Mouse (Mus musculus) cerebellum, adult 2 months (tissue): Measurements from ENCODE around the gene Sub1. TPM values are rescaled to one million over a fixed set of nuclear protein-coding genes. Genes with fewer than 3 reads are reported as not detected.
A peak's percentile ranks its signal among the peaks of the same experiment; 100 is the strongest.

ENCODE experiments used
- DNase-seq, 2 experiments: peaks; one replicate each; pipeline ENCODE4 v3.0.0; 2021
- H3K27ac ChIP-seq: fragments of 200-500 bp; 2 replicates; pipeline ENCODE4 v1.5.1; 2012; ENCODE audit warnings: low read length, control low read depth, inconsistent platforms; ENCODE audit not compliant: insufficient read depth
- H3K27me3 ChIP-seq: fragments of 200-500 bp; 2 replicates; pipeline ENCODE4 v1.6.1; 2012; ENCODE audit warnings: inconsistent platforms, mild to moderate bottlenecking, low read length, moderate library complexity; ENCODE audit not compliant: control insufficient read depth, insufficient read depth
- H3K4me1 ChIP-seq: fragments of 200-500 bp; 2 replicates; pipeline ENCODE4 v1.6.1; 2011; ENCODE audit warnings: low read length; ENCODE audit not compliant: control insufficient read depth, insufficient read depth
- H3K4me3 ChIP-seq: fragments of 200-500 bp; replicated peaks from 2 replicates; pipeline ENCODE3; 2011; ENCODE audit warnings: mild to moderate bottlenecking, low read depth, low read length, control low read depth; ENCODE audit not compliant: insufficient read depth
- CTCF ChIP-seq: fragments of 200-500 bp; IDR thresholded peaks from 2 replicates; pipeline ENCODE4 v1.5.1; 2011; ENCODE audit warnings: low read depth, mild to moderate bottlenecking, control low read depth, low read length, moderate library complexity, borderline replicate concordance; ENCODE audit not compliant: insufficient read depth
- POLR2A ChIP-seq: fragments of 200-500 bp; IDR thresholded peaks from 2 replicates; pipeline ENCODE4 v1.6.1; 2011; ENCODE audit warnings: low read length, control low read depth, borderline replicate concordance; ENCODE audit not compliant: insufficient read depth
- WGBS: fragments of 180-500 bp; shearing (Covaris S2); methylation state at CpG from one replicate; pipeline ENCODE4 v1.1.7; 2018; 5-methylcytosine and 5-hydroxymethylcytosine counted together
- polyA plus RNA-seq: library from polyadenylated mRNA; depleted of rRNA; stranded (reverse); fragments of >200 nt; gene quantifications from 2 replicates; pipeline ENCODE4 v1.2.3, GENCODE M21; 2012

Gene Sub1
- polyA plus RNA-seq, 1 experiment = 92.6 TPM

DNA sequence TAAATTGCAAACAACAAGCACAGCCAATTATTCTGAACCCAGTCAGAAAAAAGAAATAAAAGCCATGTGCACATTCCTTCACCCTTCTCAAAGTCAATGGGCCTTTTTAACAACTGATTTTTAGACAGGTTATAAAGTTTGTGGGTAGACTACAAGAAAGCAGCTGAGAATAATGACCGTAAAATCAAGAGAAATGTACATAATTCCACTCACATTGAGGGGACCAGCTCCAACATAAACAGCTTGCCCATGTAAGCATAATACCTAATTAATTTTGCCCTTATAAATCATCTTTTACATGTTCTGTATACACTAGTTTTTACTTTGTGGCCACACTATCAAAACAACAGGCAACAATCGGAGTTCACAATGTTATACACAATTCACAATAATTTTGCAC lies 2.8 kb downstream of the Sub1 start:
- H3K27ac ChIP-seq = no peak overlapping the region
- H3K4me3 ChIP-seq = no peak overlapping the region
- peaks cover 2% of the 10 kb centered on the region; the same call in 1 of the 2 replicates for H3K4me1 ChIP-seq
- TF ChIP-seq CTCF (no peak), POLR2A (no peak)
- no peak for DNase-seq
- WGBS = 83% methylated on average over 2 of the region's 2 CpGs
- no peaks in the 10 kb centered on the region for H3K27me3 ChIP-seq

DNA sequence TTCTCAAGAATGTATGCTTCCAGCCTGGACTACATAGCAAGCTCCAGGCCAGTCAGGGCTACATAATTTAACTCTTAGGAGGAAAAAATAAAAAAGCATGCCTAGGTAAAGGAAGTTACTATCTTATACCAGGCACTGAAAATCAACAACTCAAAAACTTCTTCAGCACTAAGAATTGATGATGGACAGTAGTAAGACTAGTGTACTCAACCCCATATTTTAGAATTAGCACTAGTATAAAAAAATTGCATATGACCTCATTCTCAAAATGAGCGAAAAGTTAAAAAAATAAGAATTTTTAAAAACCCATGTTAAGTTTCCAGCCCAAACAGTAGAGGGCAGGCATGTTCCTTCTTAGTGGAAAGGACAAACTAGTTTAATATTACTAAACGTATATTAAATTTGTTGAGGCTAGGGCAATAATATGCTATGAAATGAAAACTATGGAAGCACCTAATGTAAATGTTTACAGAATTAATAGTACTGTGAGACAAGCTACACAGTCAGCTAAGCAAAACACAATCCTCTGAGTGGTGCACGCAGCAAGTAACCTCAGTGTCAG lies 5.2 kb downstream of the Sub1 start:
- Histone ChIP-seq H3K27ac (no peak overlapping the region), H3K4me1 (peaks cover 2% of the 10 kb centered on the region; the same call in 1 of the 2 replicates), H3K4me3 (no peak overlapping the region), H3K27me3 (no peaks in the 10 kb centered on the region)
- WGBS = 67% methylated on average over 3 of the region's 3 CpGs
- DNase-seq = no peak
- TF ChIP-seq POLR2A (no peak), CTCF (no peak)

DNA sequence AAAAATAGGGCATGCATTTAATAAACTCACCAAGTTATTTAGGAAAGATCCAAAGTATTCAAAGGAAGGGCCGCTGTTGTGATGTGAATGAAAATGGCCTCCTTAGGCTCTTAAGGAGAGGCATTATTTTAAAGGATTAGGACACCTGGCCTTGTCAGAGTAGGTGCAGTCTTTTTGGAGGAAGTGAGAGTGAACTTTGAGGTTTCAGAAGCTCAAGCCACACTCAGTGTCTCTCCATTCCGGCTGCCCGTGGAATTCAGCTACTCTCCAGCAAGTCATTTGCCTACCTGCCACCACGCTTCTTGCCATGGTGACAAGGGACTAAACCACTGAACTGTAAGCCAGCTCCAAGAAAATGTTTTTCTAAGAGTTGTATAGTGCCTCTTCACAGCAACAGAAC lies 8.2 kb downstream of the Sub1 start:
- no peaks in the 10 kb centered on the region for H3K27me3 ChIP-seq
- H3K4me3 ChIP-seq = no peak overlapping the region
- no peak overlapping the region for H3K27ac ChIP-seq
- TF ChIP-seq POLR2A = no peak
- TF ChIP-seq CTCF = no peak
- no peaks in the 10 kb centered on the region for H3K4me1 ChIP-seq
- no peak for DNase-seq
- WGBS = 91% methylated on average over 4 of the region's 4 CpGs

DNA sequence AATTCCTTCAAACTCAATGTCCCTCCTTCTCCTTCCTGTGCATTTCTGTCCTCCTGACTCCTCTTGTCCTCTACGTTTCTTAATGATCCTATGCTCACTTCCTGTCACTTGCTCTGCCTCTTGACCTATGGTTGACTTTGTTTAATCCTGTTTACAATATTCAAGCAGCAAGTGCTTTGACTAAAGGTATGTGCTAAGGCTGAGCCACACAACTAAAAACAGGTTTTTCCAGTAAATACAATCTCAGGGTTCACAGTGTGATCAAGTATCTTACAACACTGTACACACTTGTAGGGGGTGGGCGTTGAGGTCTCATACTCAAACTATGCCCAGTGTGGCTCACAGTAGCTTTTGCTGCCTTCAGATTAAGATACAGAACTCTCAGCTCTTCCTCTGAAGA lies 8.9 kb downstream of the Sub1 start:
- Histone ChIP-seq H3K27me3 (no peaks in the 10 kb centered on the region), H3K27ac (no peak overlapping the region), H3K4me3 (no peak overlapping the region), H3K4me1 (no peaks in the 10 kb centered on the region)
- 88% methylated on average over 2 of the region's 2 CpGs for WGBS
- DNase-seq = no peak
- TF ChIP-seq POLR2A = no peak

DNA sequence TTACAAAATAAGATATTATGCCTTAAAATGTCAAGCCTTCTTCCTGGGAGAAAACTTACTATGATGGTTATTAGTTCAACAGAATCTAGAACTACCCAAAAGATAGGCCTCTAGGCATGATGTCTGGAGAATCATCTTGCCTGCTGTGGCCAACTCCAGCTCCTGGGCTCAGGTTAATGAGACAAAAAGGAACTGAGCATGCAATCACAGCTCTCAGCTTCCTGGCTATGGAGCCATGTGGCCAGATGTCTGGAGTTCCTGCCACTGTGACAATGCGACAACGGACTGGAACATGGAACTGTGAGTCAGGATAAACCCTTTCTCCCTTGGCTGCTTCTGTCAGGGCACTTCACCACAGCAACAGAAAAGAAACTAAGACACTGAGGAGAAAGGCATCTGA lies 14.8 kb downstream of the Sub1 start:
- 15% methylated on average over 2 of the region's 2 CpGs for WGBS
- Histone ChIP-seq H3K27ac (no peak overlapping the region), H3K27me3 (no peaks in the 10 kb centered on the region), H3K4me1 (peaks cover 4% of the 10 kb centered on the region; the same call in 1 of the 2 replicates), H3K4me3 (no peak overlapping the region)
- TF ChIP-seq CTCF (no peak), POLR2A (no peak)
- peak in 1 of 2 experiments; percentile 12 for DNase-seq

DNA sequence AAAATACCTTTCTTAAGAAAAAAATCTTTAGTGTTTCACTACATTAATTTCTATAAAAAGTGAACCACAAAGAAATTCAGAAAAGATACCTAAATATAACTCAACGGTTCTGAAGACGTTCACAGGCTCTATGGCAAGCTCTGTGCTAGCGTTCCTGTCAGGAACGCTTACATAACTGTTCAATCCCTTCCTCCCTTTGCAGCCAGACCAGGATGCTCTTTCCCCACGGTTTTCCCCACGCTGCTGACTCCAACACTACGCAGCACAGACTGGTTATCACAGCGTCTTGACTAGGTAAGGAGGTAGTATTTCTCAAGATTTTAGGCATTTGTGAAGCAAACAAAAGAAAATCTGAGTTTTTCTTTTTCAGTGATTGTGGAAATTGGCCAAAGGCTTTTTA lies 15.3 kb downstream of the Sub1 start:
- Histone ChIP-seq H3K4me1 (peaks cover 4% of the 10 kb centered on the region; the same call in 1 of the 2 replicates), H3K27me3 (no peaks in the 10 kb centered on the region), H3K27ac (no peak overlapping the region), H3K4me3 (no peak overlapping the region)
- TF ChIP-seq POLR2A (no peak), CTCF (no peak)
- 70% methylated on average over 8 of the region's 8 CpGs for WGBS
- peak in 1 of 2 experiments; percentile 29 for DNase-seq

DNA sequence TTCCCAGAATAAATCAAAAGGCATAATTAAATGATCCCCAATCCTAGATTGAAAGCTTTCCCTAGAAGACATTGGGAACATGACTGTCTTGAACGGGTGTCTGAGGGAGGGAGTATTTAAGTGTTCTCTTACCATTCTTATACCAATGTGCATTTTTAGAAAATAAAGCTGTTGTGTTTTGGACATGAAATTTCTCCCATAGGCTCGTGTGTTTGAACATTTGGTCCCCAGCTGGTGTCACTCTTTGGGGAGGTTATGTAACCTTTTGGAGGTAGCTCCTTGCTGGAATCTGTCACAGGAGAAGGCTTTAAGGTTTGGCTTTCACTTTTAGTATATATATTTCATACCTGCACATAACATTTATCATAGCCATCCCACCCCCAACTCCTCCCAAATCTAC lies 18.6 kb downstream of the Sub1 start:
- no peak for TF ChIP-seq CTCF
- TF ChIP-seq POLR2A = no peak
- peaks cover 4% of the 10 kb centered on the region; the same call in 1 of the 2 replicates for H3K4me1 ChIP-seq
- no peak for DNase-seq
- no peak overlapping the region for H3K4me3 ChIP-seq
- 45% methylated on average over 2 of the region's 2 CpGs for WGBS
- H3K27ac ChIP-seq = no peak overlapping the region
- no peaks in the 10 kb centered on the region for H3K27me3 ChIP-seq

DNA sequence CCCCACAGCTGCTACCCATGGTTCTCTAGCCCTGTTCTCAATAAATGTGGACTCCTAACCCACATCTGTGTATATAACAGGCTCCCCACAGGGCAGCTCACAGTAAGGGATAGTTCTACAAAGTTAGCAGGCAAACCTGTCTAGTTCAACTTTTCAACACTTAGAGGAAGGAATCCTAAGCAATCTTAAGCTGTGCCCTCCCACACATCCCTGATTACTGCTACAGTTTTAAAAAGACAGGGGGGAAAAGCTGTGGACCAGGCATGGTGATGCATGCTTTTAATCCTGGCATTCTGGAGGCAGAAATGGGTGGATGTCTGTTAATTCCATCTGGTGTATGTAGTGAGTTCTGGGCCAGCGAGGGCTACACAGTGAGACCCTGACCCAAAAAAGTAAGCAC lies 19.7 kb downstream of the Sub1 start:
- DNase-seq = no peak
- Histone ChIP-seq H3K4me1 (peaks cover 1% of the 10 kb centered on the region; the same call in 1 of the 2 replicates), H3K4me3 (no peak overlapping the region), H3K27me3 (no peaks in the 10 kb centered on the region), H3K27ac (no peak overlapping the region)
- WGBS = 85% methylated on average over 1 of the region's 1 CpGs
- TF ChIP-seq POLR2A = no peak
- TF ChIP-seq CTCF = no peak
